7 mouse cellular contexts compared by ENCODE assay signal in the genomic region with DNA sequence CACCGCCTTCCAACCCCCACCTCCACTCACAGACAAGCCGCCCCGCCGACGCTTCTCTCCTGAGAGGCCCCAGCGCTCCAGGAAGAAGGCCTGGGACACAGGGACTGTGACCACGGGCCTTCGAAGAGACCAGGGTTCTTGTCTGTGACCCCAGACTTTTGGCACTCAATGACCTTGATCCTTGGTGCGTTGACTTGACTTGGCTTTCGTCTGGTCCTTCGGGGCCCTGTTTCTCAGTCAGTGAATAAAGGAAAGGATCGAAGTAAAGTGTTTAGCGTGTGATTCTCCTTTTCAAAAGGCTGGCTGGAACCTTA.
DNase-seq lines count a peak whose midpoint lies in the region; ATAC-seq and TF ChIP-seq lines count a peak whose summit lies in the region.

No protein-coding gene starts in this region.

- no peak for DNase-seq in lung, embryonic 14.5 days
- no peak for DNase-seq in lung, postnatal 4 days
- DNase-seq in forebrain, embryonic 11.5 days (ENCODE audit: low spot score), result no peak
- DNase-seq in frontal cortex, adult 2 months (ENCODE audit: extremely low spot score in 1 of 2, low spot score in 1 of 2), result no peak
- no peak for DNase-seq in urinary bladder, postnatal 14 days (ENCODE audit: low spot score)

- H3K4me3 ChIP-seq in lung, embryonic 14.5 days (ENCODE audit: low read depth, low read length), result peak overlapping the region; percentile 46
- peak overlapping the region; percentile 39; the same call in 1 of the 2 replicates for H3K4me3 ChIP-seq in forebrain, embryonic 11.5 days (ENCODE audit: low read depth, low read length)
- peak overlapping the region; percentile 48 for H3K4me3 ChIP-seq in limb, embryonic 12.5 days (replicated peaks)
- peak overlapping the region; percentile 97 for H3K4me3 ChIP-seq in small intestine, adult 2 months (ENCODE audit: low read depth, low read length)

- no peaks in the 10 kb centered on the region for H3K9me3 ChIP-seq in lung, embryonic 14.5 days (ENCODE audit: low read depth, low read length)
- H3K9me3 ChIP-seq in forebrain, embryonic 11.5 days (ENCODE audit: control insufficient read depth, low read length), result no peaks in the 10 kb centered on the region
- H3K9me3 ChIP-seq in limb, embryonic 12.5 days, result no peaks in the 10 kb centered on the region

- WGBS in lung, embryonic 14.5 days, result 4% methylated on average over 13 of the region's 13 CpGs
- 5% methylated on average over 13 of the region's 13 CpGs for WGBS in forebrain, embryonic 11.5 days
- WGBS in limb, embryonic 12.5 days, result 3% methylated on average over 13 of the region's 13 CpGs
- WGBS in small intestine, adult 2 months, result 11% methylated on average over 13 of the region's 13 CpGs

- no peak for TF ChIP-seq POLR2A in small intestine, adult 2 months (IDR thresholded peaks at IDR 0.05; ENCODE audit: low read depth, low read length)

- peak overlapping the region; percentile 83 for H3K4me2 ChIP-seq in lung, embryonic 14.5 days
- H3K4me2 ChIP-seq in forebrain, embryonic 11.5 days (ENCODE audit: low read depth, low read length, severe bottlenecking), result peak overlapping the region; percentile 75
- peak overlapping the region; percentile 87 for H3K4me2 ChIP-seq in limb, embryonic 12.5 days

- peak overlapping the region; percentile 88 for H3K27ac ChIP-seq in lung, embryonic 14.5 days (ENCODE audit: low read depth)
- peak overlapping the region; percentile 88 for H3K27ac ChIP-seq in forebrain, embryonic 11.5 days (ENCODE audit: low read depth, low read length)
- peak overlapping the region; percentile 87 for H3K27ac ChIP-seq in limb, embryonic 12.5 days
- peak overlapping the region; percentile 84 for H3K27ac ChIP-seq in small intestine, adult 2 months (ENCODE audit: insufficient read depth, low read depth, low read length)

- no peaks in the 10 kb centered on the region for H3K36me3 ChIP-seq in lung, embryonic 14.5 days (ENCODE audit: insufficient read depth)
- no peaks in the 10 kb centered on the region for H3K36me3 ChIP-seq in forebrain, embryonic 11.5 days (ENCODE audit: control insufficient read depth, insufficient read depth, low read length)
- no peaks in the 10 kb centered on the region for H3K36me3 ChIP-seq in limb, embryonic 12.5 days
- H3K36me3 ChIP-seq in small intestine, adult 2 months (ENCODE audit: control insufficient read depth, insufficient read depth, low read length), result no peaks in the 10 kb centered on the region

- 0 out of 2 replicates have a peak, but pooled peaks cover 11% of the 10 kb centered on the region for H3K4me1 ChIP-seq in lung, embryonic 14.5 days (ENCODE audit: insufficient read depth)
- H3K4me1 ChIP-seq in forebrain, embryonic 11.5 days (replicated peaks; ENCODE audit: control insufficient read depth, insufficient read depth, low read length), result peaks cover 28% of the 10 kb centered on the region
- peaks cover 52% of the 10 kb centered on the region for H3K4me1 ChIP-seq in limb, embryonic 12.5 days (replicated peaks)
- peaks cover 18% of the 10 kb centered on the region for H3K4me1 ChIP-seq in small intestine, adult 2 months (ENCODE audit: control insufficient read depth, insufficient read depth, insufficient read length, low read length)

- no peak overlapping the region; the same call in 1 of the 2 replicates for H3K9ac ChIP-seq in lung, embryonic 14.5 days
- H3K9ac ChIP-seq in forebrain, embryonic 11.5 days (ENCODE audit: low read length), result no peak overlapping the region
- 0 out of 2 replicates have a peak overlapping the region, but pooled peaks have one; percentile 23 for H3K9ac ChIP-seq in limb, embryonic 12.5 days (replicated peaks)

- peak; percentile 6; the same call in 1 of the 2 replicates for ATAC-seq in lung, embryonic 14.5 days (ENCODE audit: insufficient read depth)
- ATAC-seq in forebrain, embryonic 11.5 days (replicated peaks; ENCODE audit: low FRiP score), result no peak
- no peak for ATAC-seq in limb, embryonic 12.5 days (ENCODE audit: insufficient number of reproducible peaks, insufficient read depth, low FRiP score, low TSS enrichment, low read depth)

- no peak for TF ChIP-seq CTCF in lung, embryonic 14.5 days (IDR thresholded peaks at IDR 0.05; ENCODE audit: low read depth)
- TF ChIP-seq CTCF in small intestine, adult 2 months (IDR thresholded peaks at IDR 0.05; ENCODE audit: extremely low read depth, insufficient read length, insufficient replicate concordance, low read depth, low read length), result no peak

- peaks cover 57% of the 10 kb centered on the region for H3K27me3 ChIP-seq in lung, embryonic 14.5 days (ENCODE audit: insufficient read depth, low read length)
- peaks cover 66% of the 10 kb centered on the region for H3K27me3 ChIP-seq in forebrain, embryonic 11.5 days (ENCODE audit: control insufficient read depth, insufficient read depth, low read length)
- peaks cover 92% of the 10 kb centered on the region for H3K27me3 ChIP-seq in limb, embryonic 12.5 days
- no peaks in the 10 kb centered on the region; the same call in 1 of the 2 replicates for H3K27me3 ChIP-seq in small intestine, adult 2 months (ENCODE audit: control insufficient read depth, insufficient read depth, low read length)

Comparison
In these comparisons a context has a peak if more than half of its experiments do, and no peak if none do; other contexts are left out.
1. H3K4me3 ChIP-seq: peak in every context shown above with its lines; median percentile 97 in small intestine, adult 2 months; 48 in limb, embryonic 12.5 days; 46 in lung, embryonic 14.5 days; 39 in forebrain, embryonic 11.5 days.